Mouse (Mus musculus) spleen, adult 18-20 months (tissue): ENCODE measurements around the gene S100a8.
A peak's percentile ranks its signal among the peaks of the same experiment; 100 is the strongest.

Experiments
- DNase-seq, 2 experiments: peaks; one replicate each; pipeline ENCODE4 v3.0.0; 2022; ENCODE audit warnings: mixed read lengths in 2 of 2

The S100a8 gene

DNA sequence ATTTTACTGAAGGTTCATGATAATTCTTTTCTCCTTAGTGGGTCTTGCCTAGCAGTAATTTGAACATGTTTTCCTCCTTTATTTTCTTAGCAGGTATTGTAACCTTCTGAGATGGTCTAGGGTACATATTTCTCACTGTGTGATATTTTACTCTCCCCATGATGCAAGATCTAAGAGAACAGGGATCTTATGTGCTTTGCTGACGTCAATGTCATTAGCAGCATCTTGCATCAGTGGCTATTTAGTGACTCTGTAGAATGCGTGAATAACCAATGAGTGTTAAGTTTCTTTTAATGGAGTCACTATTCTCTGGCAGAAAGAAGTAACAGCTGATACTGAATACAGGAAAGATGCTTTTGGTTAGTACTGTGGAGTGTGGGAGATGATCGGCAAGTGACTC, 15.2 kb downstream of the S100a8 start:
- no peak for DNase-seq

DNA sequence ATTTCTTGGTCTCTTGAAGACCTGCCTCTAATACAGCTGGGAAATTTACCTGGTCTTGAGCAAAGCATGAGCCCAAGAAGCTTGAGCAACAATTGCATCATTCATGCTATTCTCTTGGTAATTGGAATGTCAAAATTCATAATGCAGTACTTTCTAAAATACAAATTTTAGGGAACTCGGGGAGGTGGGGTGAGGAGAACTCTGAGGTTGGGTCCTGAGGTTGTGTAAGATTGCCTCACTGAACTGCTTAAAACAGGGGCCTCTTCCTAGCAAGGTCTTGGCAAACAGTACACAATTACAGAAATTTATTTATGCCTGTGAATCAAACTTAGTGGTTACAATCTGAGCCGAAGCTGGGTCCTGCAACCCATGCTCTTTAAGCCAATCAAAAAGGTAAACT, 18.1 kb downstream of the S100a8 start:
- DNase-seq, result no peak

DNA sequence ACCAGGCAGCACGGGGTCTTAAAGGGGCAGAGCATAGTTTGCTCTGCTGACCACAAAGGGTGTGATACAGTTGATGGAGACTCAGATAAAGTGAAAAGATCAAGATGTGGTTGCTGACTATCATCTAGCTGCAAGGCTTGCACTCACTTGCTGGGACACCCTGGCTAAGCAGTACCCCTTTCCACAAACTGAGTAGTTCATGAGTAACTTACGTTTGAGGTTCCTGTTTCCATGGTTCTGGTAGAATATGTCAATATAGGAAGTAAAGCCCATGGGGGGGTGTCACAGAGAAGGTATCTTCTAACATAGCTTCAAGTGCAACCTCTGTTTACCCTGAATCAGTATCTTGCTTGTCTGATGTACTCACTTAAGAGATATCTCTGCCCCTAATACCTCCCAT, 24.7 kb downstream of the S100a8 start:
- DNase-seq, result no peak

GRCm38 (mm10) chr3:90695613-90696012, 26.8 kb downstream of the S100a8 start, which contains the start of gene S100a9:
S100a9 (minus strand) TSS chr3:90695721.
- no peak for DNase-seq

- no peak for DNase-seq
Measured at GRCm38 (mm10) chr3:90702244-90702643, 33.5 kb downstream of the S100a8 start.

- DNase-seq, result no peak
Measured at GRCm38 (mm10) chr3:90708523-90709202, 39.9 kb downstream of the S100a8 start.

DNA sequence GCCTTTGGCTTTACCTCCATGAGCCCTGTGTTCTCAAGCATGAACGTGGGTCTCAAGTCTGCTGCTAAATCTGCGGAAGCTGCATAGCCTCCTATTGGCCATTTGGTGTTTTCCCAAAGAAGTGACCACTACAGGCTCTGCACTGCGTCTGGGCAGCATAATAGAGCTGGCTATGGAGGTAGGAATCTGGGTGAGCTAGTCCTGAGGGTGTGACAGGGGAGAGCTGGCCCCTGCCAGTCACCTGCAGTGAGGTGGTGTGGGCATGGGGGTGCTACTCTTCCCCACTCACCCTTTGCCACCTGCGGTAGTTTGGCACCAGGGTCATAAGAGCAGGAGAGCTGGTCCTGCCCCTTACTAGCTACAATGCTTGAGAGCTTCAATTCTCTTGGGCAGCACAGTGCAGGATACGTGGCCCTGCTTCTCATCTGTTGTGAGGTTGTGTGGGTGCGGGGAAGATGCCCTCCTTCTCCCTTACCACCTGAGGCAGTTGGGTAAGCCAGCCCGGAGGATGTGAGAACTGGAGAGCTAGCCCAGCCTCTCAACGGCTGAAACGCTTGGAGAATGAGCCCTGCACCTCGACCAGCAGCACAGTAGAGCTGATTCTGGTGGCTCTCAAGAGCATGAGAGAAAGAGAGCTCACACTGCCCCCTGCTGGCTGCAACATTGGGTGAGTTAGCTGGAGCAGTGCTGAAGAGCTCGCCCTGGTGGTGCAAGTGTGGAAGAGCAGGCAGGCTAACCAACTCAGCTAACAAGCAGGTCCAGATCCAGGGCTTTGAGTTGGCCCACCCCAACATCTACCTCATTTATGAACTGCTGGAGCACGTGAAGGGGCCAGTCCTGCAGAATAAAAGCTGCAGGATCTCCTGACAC, 41.0 kb downstream of the S100a8 start:
- peak; percentile 53 to 80 for DNase-seq
